In genomic region chr3:50922347-50922746, GRCm38 (mm10) we compare ENCODE assay signal across 17 mouse cellular contexts.
DNase-seq lines count a peak whose midpoint lies in the region; ATAC-seq and TF ChIP-seq lines count a peak whose summit lies in the region.
"Had no signal": no experiment of that assay in that cellular context is flagged by ENCODE, and none has a peak within 500 bp of the region (broad histone marks: within the 10 kb centered on the region; RNA-seq: fewer than 3 reads in every experiment).

No protein-coding gene starts in this region.

- WGBS in forebrain, embryonic 14.5 days, result 85% methylated on average over 10 of the region's 10 CpGs
- WGBS in forebrain, embryonic 16.5 days, result 61% methylated on average over 10 of the region's 10 CpGs
- WGBS in heart, embryonic 10.5 days, result 93% methylated on average over 10 of the region's 10 CpGs

- H3K4me3 ChIP-seq in layer of hippocampus, adult 2 months, result peak overlapping the region; percentile 23
- no peak overlapping the region for H3K4me3 ChIP-seq in forebrain, embryonic 14.5 days (ENCODE audit: low read depth, low read length)
- H3K4me3 ChIP-seq in forebrain, embryonic 16.5 days (replicated peaks; ENCODE audit: low read length), result no peak overlapping the region
- no peak overlapping the region for H3K4me3 ChIP-seq in heart, embryonic 10.5 days
- H3K4me3 ChIP-seq: embryonic facial prominence, embryonic 15.5 days; erythroblast, embryonic 14.5 days; heart, adult 2 months; heart, embryonic 12.5 days had no signal

- H3K27me3 ChIP-seq in forebrain, embryonic 14.5 days (replicated peaks; ENCODE audit: control insufficient read depth, insufficient read depth, low read length), result no peaks in the 10 kb centered on the region
- H3K27me3 ChIP-seq in forebrain, embryonic 16.5 days (replicated peaks; ENCODE audit: control insufficient read depth, insufficient read depth, low read length), result no peaks in the 10 kb centered on the region
- H3K27me3 ChIP-seq in heart, embryonic 10.5 days (ENCODE audit: insufficient read depth, poor library complexity, severe bottlenecking), result no peaks in the 10 kb centered on the region
- H3K27me3 ChIP-seq: embryonic facial prominence, embryonic 15.5 days; heart, embryonic 12.5 days had no signal

- H3K27ac ChIP-seq in layer of hippocampus, adult 2 months, result no peak overlapping the region
- no peak overlapping the region for H3K27ac ChIP-seq in forebrain, embryonic 14.5 days (ENCODE audit: low read depth, low read length)
- H3K27ac ChIP-seq in forebrain, embryonic 16.5 days (ENCODE audit: low read length), result peak overlapping the region; percentile 20; the same call in 1 of the 2 replicates
- H3K27ac ChIP-seq in heart, embryonic 10.5 days, result no peak overlapping the region
- H3K27ac ChIP-seq: embryonic facial prominence, embryonic 15.5 days; heart, adult 2 months had no signal

- no peaks in the 10 kb centered on the region for H3K36me3 ChIP-seq in forebrain, embryonic 14.5 days (ENCODE audit: control insufficient read depth, insufficient read depth, low read length)
- H3K36me3 ChIP-seq in forebrain, embryonic 16.5 days (ENCODE audit: control insufficient read depth, insufficient read depth), result no peaks in the 10 kb centered on the region
- H3K36me3 ChIP-seq in heart, embryonic 10.5 days, result no peaks in the 10 kb centered on the region
- H3K36me3 ChIP-seq: embryonic facial prominence, embryonic 15.5 days; heart, embryonic 12.5 days had no signal

- DNase-seq in layer of hippocampus, adult 2 months (ENCODE audit: low spot score in 2 of 2), result no peak
- DNase-seq in layer of hippocampus, adult 8-10 months (ENCODE audit: low spot score in 2 of 2), result no peak
- DNase-seq in forebrain, embryonic 14.5 days (ENCODE audit: low spot score), result peak; percentile 56
- no peak for DNase-seq in heart, embryonic 10.5 days (ENCODE audit: low spot score)
- no peak for DNase-seq in heart, adult 18-20 months
- DNase-seq: adrenal gland, adult 2 months; adrenal gland, postnatal 25 days; cerebellum, adult 2 months; cerebellum, postnatal 10 days; gastrocnemius, postnatal 10 days; heart, adult 2 months; kidney, adult 11 months had no signal

- peaks cover 9% of the 10 kb centered on the region; the same call in 1 of the 2 replicates for H3K4me1 ChIP-seq in forebrain, embryonic 14.5 days (ENCODE audit: control insufficient read depth, insufficient read depth, low read length)
- H3K4me1 ChIP-seq in forebrain, embryonic 16.5 days (replicated peaks; ENCODE audit: control insufficient read depth, insufficient read depth, low read length), result peaks cover 7% of the 10 kb centered on the region; the same call in 1 of the 2 replicates
- H3K4me1 ChIP-seq in heart, embryonic 10.5 days, result no peaks in the 10 kb centered on the region
- H3K4me1 ChIP-seq: embryonic facial prominence, embryonic 15.5 days; heart, embryonic 12.5 days had no signal

- no peak for ATAC-seq in forebrain, embryonic 14.5 days
- ATAC-seq in forebrain, embryonic 16.5 days, result peak; percentile 9; the same call in 1 of the 2 replicates
- ATAC-seq: hindbrain, embryonic 16.5 days had no signal

- no peak overlapping the region for H3K4me2 ChIP-seq in forebrain, embryonic 14.5 days (ENCODE audit: low read length)
- 0 out of 2 replicates have a peak overlapping the region, but pooled peaks have one; percentile 5 for H3K4me2 ChIP-seq in forebrain, embryonic 16.5 days (ENCODE audit: low read length)
- H3K4me2 ChIP-seq: embryonic facial prominence, embryonic 15.5 days; heart, embryonic 12.5 days had no signal

- no peak overlapping the region for H3K9ac ChIP-seq in forebrain, embryonic 14.5 days (ENCODE audit: low read length)
- H3K9ac ChIP-seq in forebrain, embryonic 16.5 days (replicated peaks; ENCODE audit: low read depth, low read length), result no peak overlapping the region
- H3K9ac ChIP-seq: embryonic facial prominence, embryonic 15.5 days; heart, embryonic 12.5 days had no signal

- no peaks in the 10 kb centered on the region; the same call in 1 of the 2 replicates for H3K9me3 ChIP-seq in forebrain, embryonic 14.5 days (replicated peaks; ENCODE audit: control insufficient read depth, low read length)
- H3K9me3 ChIP-seq in forebrain, embryonic 16.5 days (ENCODE audit: control insufficient read depth, low read length), result no peaks in the 10 kb centered on the region; the same call in 1 of the 2 replicates
- H3K9me3 ChIP-seq in heart, embryonic 10.5 days, result no peaks in the 10 kb centered on the region
- H3K9me3 ChIP-seq: embryonic facial prominence, embryonic 15.5 days had no signal

- no peak for TF ChIP-seq CTCF in layer of hippocampus, adult 2 months (conservative IDR thresholded peaks at IDR 0.05)
